Mouse (Mus musculus): ENCODE data around the gene Fam241b.
A peak's percentile ranks its signal among the peaks of the same experiment; 100 is the strongest.

Gene Fam241b

GRCm38 (mm10) chr10:62132691-62133281 lies 10.9 kb downstream of the Fam241b start, which contains the start of gene Neurog3:
Gene Neurog3 (plus strand): TSS chr10:62133090.
- DNase-seq (ENCODE audit: low spot score in 2 of 2): no peak

GRCm38 (mm10) chr10:62128316-62128951 lies 15.3 kb downstream of the Fam241b start:
- peak; percentile 50 to 70 for DNase-seq (ENCODE audit: low spot score in 2 of 2)

GRCm38 (mm10) chr10:62127711-62128231 lies 15.9 kb downstream of the Fam241b start:
- DNase-seq (ENCODE audit: low spot score in 2 of 2): no peak

GRCm38 (mm10) chr10:62127137-62127536 lies 16.6 kb downstream of the Fam241b start:
- no peak for DNase-seq (ENCODE audit: low spot score in 2 of 2)

- no peak for DNase-seq (ENCODE audit: low spot score in 2 of 2)
Measured at GRCm38 (mm10) chr10:62113865-62114647, 29.7 kb downstream of the Fam241b start.

GRCm38 (mm10) chr10:62111207-62111576 lies 32.5 kb downstream of the Fam241b start:
- peak; percentile 34 to 48 for DNase-seq (ENCODE audit: low spot score in 2 of 2)

- peak; percentile 81 to 82 for DNase-seq (ENCODE audit: low spot score in 2 of 2)
Measured at GRCm38 (mm10) chr10:62110504-62111206, 33.1 kb downstream of the Fam241b start.

- no peak for DNase-seq (ENCODE audit: low spot score in 2 of 2)
Measured at GRCm38 (mm10) chr10:62107048-62107447, 36.7 kb downstream of the Fam241b start.

- peak; percentile 50 to 62 for DNase-seq (ENCODE audit: low spot score in 2 of 2)
Measured at GRCm38 (mm10) chr10:62104835-62105576, 38.7 kb downstream of the Fam241b start.

- peak; percentile 81 to 86 for DNase-seq (ENCODE audit: low spot score in 2 of 2)
Measured at GRCm38 (mm10) chr10:62101504-62102439, 41.9 kb downstream of the Fam241b start.

GRCm38 (mm10) chr10:62099749-62100403 lies 43.8 kb downstream of the Fam241b start:
- DNase-seq (ENCODE audit: low spot score in 2 of 2): no peak

- no peak for DNase-seq (ENCODE audit: low spot score in 2 of 2)
Measured at GRCm38 (mm10) chr10:62094401-62094800, 49.3 kb downstream of the Fam241b start.

GRCm38 (mm10) chr10:62093903-62094302 lies 49.8 kb downstream of the Fam241b start:
- DNase-seq (ENCODE audit: low spot score in 2 of 2): no peak

GRCm38 (mm10) chr10:62089486-62089885 lies 54.2 kb downstream of the Fam241b start:
- DNase-seq (ENCODE audit: low spot score in 2 of 2): no peak

- no peak for DNase-seq (ENCODE audit: low spot score in 2 of 2)
Measured at GRCm38 (mm10) chr10:62089071-62089470, 54.6 kb downstream of the Fam241b start.

GRCm38 (mm10) chr10:62088411-62088810 lies 55.3 kb downstream of the Fam241b start:
- DNase-seq (ENCODE audit: low spot score in 2 of 2): no peak

GRCm38 (mm10) chr10:62086826-62087225 lies 56.9 kb downstream of the Fam241b start:
- no peak for DNase-seq (ENCODE audit: low spot score in 2 of 2)

GRCm38 (mm10) chr10:62086044-62086443 lies 57.7 kb downstream of the Fam241b start:
- no peak for DNase-seq (ENCODE audit: low spot score in 2 of 2)

Measured in right cerebral cortex, postnatal 36 days (tissue).